Mouse (Mus musculus) spleen, adult 2 months (tissue): Measurements from ENCODE around the gene Aff2.

Experiments used
- CTCF ChIP-seq: fragments of 200-500 bp; IDR thresholded peaks from 2 replicates; pipeline ENCODE4 v1.5.1; 2011; ENCODE audit warnings: mild to moderate bottlenecking, inconsistent platforms; ENCODE audit not compliant: insufficient read depth, insufficient read length, insufficient replicate concordance; ENCODE audit errors: extremely low read depth
- POLR2A ChIP-seq: fragments of 200-500 bp; IDR thresholded peaks from 2 replicates; pipeline ENCODE4 v1.6.1; 2011; ENCODE audit warnings: low read depth, low read length, inconsistent platforms

- TF ChIP-seq CTCF: no peak
- no peak for TF ChIP-seq POLR2A
Observed at GRCm38 (mm10) chrX:69738972-69739371, 378.9 kb downstream of the Aff2 start.
